Mouse (Mus musculus) olfactory bulb, adult 2 months (tissue): ENCODE data around the gene Gm43191.

ENCODE experiments used
- CTCF ChIP-seq: fragments of 200-500 bp; IDR thresholded peaks from 2 replicates; pipeline ENCODE4 v1.5.1; 2012; ENCODE audit warnings: low read depth, mild to moderate bottlenecking, low read length, moderate library complexity; ENCODE audit not compliant: insufficient read depth
- POLR2A ChIP-seq: fragments of 200-500 bp; IDR thresholded peaks from 2 replicates; pipeline ENCODE4 v1.6.1; 2012; ENCODE audit warnings: mild to moderate bottlenecking, low read depth, low read length, moderate library complexity; ENCODE audit not compliant: insufficient read depth

DNA sequence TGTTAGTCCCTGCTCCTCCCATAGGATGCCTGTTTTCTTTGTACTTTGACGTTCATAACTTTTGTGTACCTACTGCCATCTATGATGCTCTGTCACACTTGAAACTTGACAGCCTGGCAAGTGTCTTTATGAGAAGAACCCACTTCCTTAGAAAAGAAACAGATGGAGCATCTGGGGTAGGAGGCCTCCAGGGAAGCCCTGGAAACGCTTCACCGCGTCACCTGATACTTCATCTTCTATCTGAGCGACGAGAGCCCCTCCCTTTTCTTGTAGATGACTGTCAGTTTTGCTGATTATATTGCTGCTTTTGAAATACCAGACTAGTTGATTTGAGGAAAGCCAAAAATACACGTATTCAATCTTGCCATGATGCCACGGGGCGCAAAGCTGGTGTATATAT, 76.5 kb downstream of the Gm43191 start:
- no peak for TF ChIP-seq CTCF
- TF ChIP-seq POLR2A = no peak
